Mouse (Mus musculus): ENCODE measurements around the gene Galntl6. TPM values are rescaled to one million over a fixed set of nuclear protein-coding genes. Genes with fewer than 3 reads are reported as not detected.

The Galntl6 gene
- polyA plus RNA-seq, 1 experiment from 2014 or later = not detected

DNA sequence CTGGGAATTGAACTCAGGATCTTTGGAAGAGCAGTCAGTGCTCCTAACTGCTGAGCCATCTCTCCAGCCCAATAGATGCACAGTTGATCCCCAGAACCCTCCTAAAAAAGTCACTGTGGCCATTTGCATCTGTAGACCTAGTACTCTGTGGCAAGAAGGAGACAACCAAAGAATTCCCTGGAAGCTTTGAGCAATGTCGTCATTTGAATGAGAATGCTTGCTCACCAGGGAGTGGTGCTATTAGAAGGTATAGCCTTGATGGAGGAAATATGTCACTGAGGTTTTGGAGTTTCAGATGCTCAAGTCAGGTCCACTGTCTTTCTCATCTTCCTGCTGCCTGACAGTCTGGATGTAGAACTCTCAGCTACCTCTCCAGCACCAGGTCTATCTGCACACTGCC is 1151.5 kb downstream of the Galntl6 start:
- no peak overlapping the region for H3K4me2 ChIP-seq (ENCODE audit: low read depth, low read length)
- 59% methylated on average over 1 of the region's 1 CpGs for WGBS (ENCODE audit: insufficient replicate concordance)
- no peaks in the 10 kb centered on the region for H3K4me1 ChIP-seq (ENCODE audit: insufficient read depth)
- H3K9ac ChIP-seq (replicated peaks) = no peak overlapping the region
- TF ChIP-seq EP300 (IDR thresholded peaks at IDR 0.05; ENCODE audit: low read depth) (no peak), CTCF (IDR thresholded peaks at IDR 0.05; ENCODE audit: low read depth) (no peak)
- no peak overlapping the region for H3K27ac ChIP-seq (ENCODE audit: low read depth)
- no peaks in the 10 kb centered on the region for H3K9me3 ChIP-seq (ENCODE audit: low read length)
- DNase-seq (no peak), ATAC-seq (no peak)
- no peaks in the 10 kb centered on the region for H3K36me3 ChIP-seq (replicated peaks; ENCODE audit: insufficient read depth, low read length)
- H3K27me3 ChIP-seq (ENCODE audit: insufficient read depth, low read length) = no peaks in the 10 kb centered on the region
- no peak overlapping the region for H3K4me3 ChIP-seq (ENCODE audit: low read depth, low read length)

DNA sequence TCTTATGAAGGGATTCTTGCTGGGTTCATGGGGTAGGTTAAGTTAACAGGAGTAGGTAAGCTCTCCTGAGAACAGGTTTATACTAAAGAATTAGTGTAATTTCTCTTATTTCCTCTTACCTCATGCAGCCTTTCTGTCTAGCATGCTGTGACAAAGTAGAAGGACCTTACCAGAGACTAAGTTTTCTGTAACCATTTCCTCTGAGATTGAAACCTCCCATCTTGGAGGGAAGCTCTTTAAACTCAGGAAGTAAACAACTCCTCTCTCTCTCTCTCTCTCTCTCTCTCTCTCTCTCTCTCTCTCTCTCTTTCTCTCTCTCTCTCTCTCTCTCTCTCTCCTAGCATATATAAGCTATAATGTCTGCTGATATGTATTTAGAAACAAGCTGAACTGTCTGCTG is 1153.6 kb downstream of the Galntl6 start:
- Histone ChIP-seq H3K36me3 (replicated peaks; ENCODE audit: insufficient read depth, low read length) (no peaks in the 10 kb centered on the region), H3K4me1 (ENCODE audit: insufficient read depth) (no peaks in the 10 kb centered on the region), H3K27me3 (ENCODE audit: insufficient read depth, low read length) (no peaks in the 10 kb centered on the region), H3K4me2 (ENCODE audit: low read depth, low read length) (no peak overlapping the region), H3K9ac (replicated peaks) (no peak overlapping the region), H3K9me3 (ENCODE audit: low read length) (no peaks in the 10 kb centered on the region), H3K27ac (ENCODE audit: low read depth) (no peak overlapping the region), H3K4me3 (ENCODE audit: low read depth, low read length) (no peak overlapping the region)
- DNase-seq = no peak
- TF ChIP-seq EP300 (IDR thresholded peaks at IDR 0.05; ENCODE audit: low read depth) (no peak), CTCF (IDR thresholded peaks at IDR 0.05; ENCODE audit: low read depth) (no peak)
- ATAC-seq = no peak

DNA sequence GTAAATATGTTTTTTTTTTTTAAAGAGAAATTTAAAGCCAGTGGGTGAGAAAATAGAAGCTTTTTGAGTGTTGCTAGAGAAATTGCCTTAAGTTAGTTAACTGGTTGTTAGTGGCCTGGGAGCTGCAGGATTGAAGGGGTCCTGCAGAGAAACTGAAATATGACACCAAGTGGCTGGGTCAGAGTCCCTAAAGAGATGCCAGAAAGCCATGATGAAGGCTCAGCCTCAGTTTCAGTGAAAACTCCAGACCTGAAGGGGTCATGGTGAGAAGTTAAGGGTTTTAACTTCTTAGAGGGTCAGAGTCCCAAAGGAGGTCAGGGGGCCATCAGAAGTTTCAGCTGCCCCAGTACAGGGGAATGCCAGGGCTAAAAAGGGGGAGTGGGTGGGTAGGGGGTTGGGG is 1155.0 kb downstream of the Galntl6 start:
- Histone ChIP-seq H3K4me3 (ENCODE audit: low read depth, low read length) (no peak overlapping the region), H3K4me1 (ENCODE audit: insufficient read depth) (no peaks in the 10 kb centered on the region), H3K9me3 (ENCODE audit: low read length) (no peaks in the 10 kb centered on the region), H3K4me2 (ENCODE audit: low read depth, low read length) (no peak overlapping the region), H3K36me3 (replicated peaks; ENCODE audit: insufficient read depth, low read length) (no peaks in the 10 kb centered on the region), H3K27me3 (ENCODE audit: insufficient read depth, low read length) (no peaks in the 10 kb centered on the region), H3K27ac (ENCODE audit: low read depth) (no peak overlapping the region), H3K9ac (replicated peaks) (no peak overlapping the region)
- no peak for ATAC-seq
- TF ChIP-seq CTCF (IDR thresholded peaks at IDR 0.05; ENCODE audit: low read depth) = no peak
- TF ChIP-seq EP300 (IDR thresholded peaks at IDR 0.05; ENCODE audit: low read depth) = no peak
- no peak for DNase-seq

DNA sequence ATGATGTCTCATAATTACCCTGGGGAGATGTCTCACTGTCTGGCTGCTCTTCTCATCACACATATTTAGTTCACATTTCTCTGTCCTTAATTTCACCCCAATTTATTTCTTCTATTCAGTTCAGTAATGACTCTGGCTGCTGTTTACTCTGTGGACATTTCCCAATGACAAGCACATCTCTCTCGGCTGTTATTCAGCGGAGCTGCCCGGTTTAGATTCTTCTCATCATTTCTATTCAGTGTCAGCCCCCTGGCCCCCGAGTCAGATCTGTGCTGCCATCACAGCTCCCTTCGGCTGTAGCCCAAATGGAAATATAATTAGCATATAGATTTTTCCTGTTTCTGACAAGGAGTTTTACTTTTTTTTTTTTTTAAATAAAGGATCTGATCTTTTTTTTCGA is 1158.4 kb downstream of the Galntl6 start:
- Histone ChIP-seq H3K4me2 (ENCODE audit: low read depth, low read length) (no peak overlapping the region), H3K4me3 (ENCODE audit: low read depth, low read length) (no peak overlapping the region), H3K27ac (ENCODE audit: low read depth) (no peak overlapping the region), H3K4me1 (ENCODE audit: insufficient read depth) (no peaks in the 10 kb centered on the region), H3K27me3 (ENCODE audit: insufficient read depth, low read length) (no peaks in the 10 kb centered on the region), H3K9me3 (ENCODE audit: low read length) (no peaks in the 10 kb centered on the region), H3K9ac (replicated peaks) (no peak overlapping the region), H3K36me3 (replicated peaks; ENCODE audit: insufficient read depth, low read length) (no peaks in the 10 kb centered on the region)
- no peak for TF ChIP-seq EP300 (IDR thresholded peaks at IDR 0.05; ENCODE audit: low read depth)
- TF ChIP-seq CTCF (IDR thresholded peaks at IDR 0.05; ENCODE audit: low read depth) = no peak
- no peak for DNase-seq
- no peak for ATAC-seq
- WGBS (ENCODE audit: insufficient replicate concordance) = 70% methylated on average over 6 of the region's 6 CpGs

DNA sequence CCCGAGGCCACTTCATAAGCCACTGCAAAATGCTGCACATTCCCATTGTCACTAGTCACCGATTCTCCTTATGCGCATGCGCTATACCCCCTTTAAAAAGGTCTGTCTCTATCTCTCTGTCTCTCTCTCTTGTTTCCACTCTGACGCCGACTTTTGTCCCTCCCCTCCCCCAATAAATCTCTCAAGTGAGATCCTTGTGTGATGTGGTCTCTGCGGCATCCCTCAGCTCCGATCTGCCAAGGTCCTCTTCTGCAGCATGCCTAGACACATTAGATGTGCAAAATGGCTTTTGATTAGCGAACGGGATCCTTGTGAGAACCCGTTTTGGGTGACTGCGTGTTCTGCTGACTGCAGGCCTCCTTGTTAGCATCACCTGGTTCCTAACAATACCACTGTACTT is 1168.8 kb downstream of the Galntl6 start:
- ATAC-seq = no peak
- 79% methylated on average over 12 of the region's 12 CpGs for WGBS (ENCODE audit: insufficient replicate concordance)
- Histone ChIP-seq H3K4me3 (ENCODE audit: low read depth, low read length) (no peak overlapping the region), H3K36me3 (replicated peaks; ENCODE audit: insufficient read depth, low read length) (no peaks in the 10 kb centered on the region), H3K27me3 (ENCODE audit: insufficient read depth, low read length) (no peaks in the 10 kb centered on the region), H3K27ac (ENCODE audit: low read depth) (no peak overlapping the region), H3K9me3 (ENCODE audit: low read length) (no peaks in the 10 kb centered on the region), H3K4me1 (ENCODE audit: insufficient read depth) (no peaks in the 10 kb centered on the region), H3K4me2 (ENCODE audit: low read depth, low read length) (no peak overlapping the region), H3K9ac (replicated peaks) (no peak overlapping the region)
- DNase-seq = no peak
- TF ChIP-seq CTCF (IDR thresholded peaks at IDR 0.05; ENCODE audit: low read depth) (no peak), EP300 (IDR thresholded peaks at IDR 0.05; ENCODE audit: low read depth) (no peak)

DNA sequence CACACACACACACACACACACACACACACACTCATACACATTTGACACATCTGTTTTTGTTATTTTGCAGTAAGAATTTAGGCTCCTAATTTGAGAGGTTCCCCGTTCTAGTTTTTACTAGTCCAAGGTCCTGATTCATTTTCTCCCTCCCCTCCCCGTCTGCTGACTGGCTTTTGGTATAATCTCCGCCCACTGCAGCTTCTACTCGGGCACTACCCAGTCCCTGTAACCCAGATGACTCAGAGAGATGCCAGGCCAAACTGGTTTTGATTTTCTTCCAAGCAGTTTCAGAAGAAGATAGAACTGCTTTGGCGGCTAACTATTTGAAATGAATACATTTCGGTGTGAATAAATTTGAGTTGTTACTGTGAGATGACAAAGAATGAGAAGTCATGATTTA is 1170.5 kb downstream of the Galntl6 start:
- DNase-seq = no peak
- H3K4me3 ChIP-seq (ENCODE audit: low read depth, low read length) = no peak overlapping the region
- no peak for ATAC-seq
- no peaks in the 10 kb centered on the region for H3K27me3 ChIP-seq (ENCODE audit: insufficient read depth, low read length)
- H3K36me3 ChIP-seq (replicated peaks; ENCODE audit: insufficient read depth, low read length) = no peaks in the 10 kb centered on the region
- no peaks in the 10 kb centered on the region for H3K4me1 ChIP-seq (ENCODE audit: insufficient read depth)
- TF ChIP-seq EP300 (IDR thresholded peaks at IDR 0.05; ENCODE audit: low read depth) = no peak
- no peak for TF ChIP-seq CTCF (IDR thresholded peaks at IDR 0.05; ENCODE audit: low read depth)
- H3K9me3 ChIP-seq (ENCODE audit: low read length) = no peaks in the 10 kb centered on the region
- no peak overlapping the region for H3K27ac ChIP-seq (ENCODE audit: low read depth)
- H3K9ac ChIP-seq (replicated peaks) = no peak overlapping the region
- H3K4me2 ChIP-seq (ENCODE audit: low read depth, low read length) = no peak overlapping the region
- WGBS (ENCODE audit: insufficient replicate concordance) = 53% methylated on average over 6 of the region's 6 CpGs

DNA sequence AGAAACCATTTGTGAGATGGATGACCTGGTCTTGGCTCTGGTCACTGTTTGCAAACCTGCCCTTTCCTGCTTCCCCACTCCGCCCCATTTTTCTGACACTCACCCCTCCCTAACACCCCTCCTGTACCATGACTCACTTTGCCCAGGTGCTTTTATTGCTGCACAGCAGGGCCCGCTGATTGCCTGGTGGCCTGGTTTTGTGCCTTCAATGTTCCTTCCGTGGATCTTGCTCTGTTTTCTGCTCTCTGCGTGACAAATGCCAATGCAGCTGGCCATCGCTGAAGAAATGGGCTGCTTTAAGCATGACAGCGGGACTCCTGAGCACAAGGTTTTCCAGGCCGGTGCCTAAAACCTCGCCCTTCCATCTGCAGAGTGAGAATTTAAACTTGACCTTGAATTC is 1171.1 kb downstream of the Galntl6 start:
- Histone ChIP-seq H3K4me1 (ENCODE audit: insufficient read depth) (no peaks in the 10 kb centered on the region), H3K9ac (replicated peaks) (no peak overlapping the region), H3K4me3 (ENCODE audit: low read depth, low read length) (no peak overlapping the region), H3K27me3 (ENCODE audit: insufficient read depth, low read length) (no peaks in the 10 kb centered on the region), H3K36me3 (replicated peaks; ENCODE audit: insufficient read depth, low read length) (no peaks in the 10 kb centered on the region), H3K27ac (ENCODE audit: low read depth) (no peak overlapping the region), H3K9me3 (ENCODE audit: low read length) (no peaks in the 10 kb centered on the region), H3K4me2 (ENCODE audit: low read depth, low read length) (no peak overlapping the region)
- WGBS (ENCODE audit: insufficient replicate concordance) = 63% methylated on average over 8 of the region's 8 CpGs
- TF ChIP-seq CTCF (IDR thresholded peaks at IDR 0.05; ENCODE audit: low read depth) (no peak), EP300 (IDR thresholded peaks at IDR 0.05; ENCODE audit: low read depth) (no peak)
- DNase-seq (no peak), ATAC-seq (no peak)
